Mouse (Mus musculus) forebrain, embryonic 14.5 days (tissue): ENCODE measurements around the gene Zdhhc16. TPM values are rescaled to one million over a fixed set of nuclear protein-coding genes. Genes with fewer than 3 reads are reported as not detected.

Source experiments
- ATAC-seq: fragments of 200-750 bp; cut with Nextera tagmentation; 2 replicates; pipeline ENCODE4 v1.8.0; 2017; ENCODE audit warnings: mild to moderate bottlenecking, moderate library complexity
- DNase-seq: peaks from one replicate; pipeline ENCODE4 v3.0.0-alpha.2; 2015; ENCODE audit warnings: low spot score
- H3K27ac ChIP-seq: fragments of 300-500 bp; sonication (generic); 2 replicates; pipeline ENCODE4 v1.5.1; 2014; ENCODE audit warnings: low read depth, mild to moderate bottlenecking, control low read depth, low read length, moderate library complexity
- H3K27me3 ChIP-seq: fragments of 300-500 bp; sonication (generic); replicated peaks from 2 replicates; pipeline ENCODE4 v1.6.1; 2014; ENCODE audit warnings: low read length, control low read depth, mixed read lengths; ENCODE audit not compliant: control insufficient read depth, insufficient read depth
- H3K36me3 ChIP-seq: fragments of 300-500 bp; sonication (generic); 2 replicates; pipeline ENCODE4 v1.6.1; 2014; ENCODE audit warnings: low read length, control low read depth; ENCODE audit not compliant: control insufficient read depth, insufficient read depth
- H3K4me1 ChIP-seq: fragments of 300-500 bp; sonication (generic); 2 replicates; pipeline ENCODE4 v1.6.1; 2014; ENCODE audit warnings: antibody characterized with exemption, low read length, control low read depth; ENCODE audit not compliant: control insufficient read depth, insufficient read depth
- H3K4me2 ChIP-seq: fragments of 300-500 bp; sonication (generic); 2 replicates; pipeline ENCODE4 v1.6.1; 2014; ENCODE audit warnings: mild to moderate bottlenecking, control low read depth, low read length
- H3K4me3 ChIP-seq: fragments of 300-500 bp; sonication (generic); 2 replicates; pipeline ENCODE4 v1.5.1; 2014; ENCODE audit warnings: low read depth, low read length, control low read depth
- H3K9ac ChIP-seq: fragments of 300-500 bp; sonication (generic); 2 replicates; pipeline ENCODE4 v1.6.1; 2014; ENCODE audit warnings: mild to moderate bottlenecking, low read length, control low read depth, moderate library complexity
- H3K9me3 ChIP-seq: fragments of 300-500 bp; sonication (generic); replicated peaks from 2 replicates; pipeline ENCODE4 v1.6.1; 2016; ENCODE audit warnings: low read length, control low read depth, mixed read lengths; ENCODE audit not compliant: control insufficient read depth
- WGBS: fragments of 180-500 bp; shearing (Covaris S2); extraction: QIAGEN DNeasy Blood & Tissue Kit; methylation state at CpG from one replicate; pipeline ENCODE4 v1.1.7; 2014; 5-methylcytosine and 5-hydroxymethylcytosine counted together
- polyA plus RNA-seq: library from polyadenylated mRNA; unstranded; fragments of >200 nt; fragmentation: Nextera tagmentation; extraction: Ambion mirVana; gene quantifications from 2 replicates; pipeline ENCODE4 v1.2.1, GENCODE M21; 2014

Gene Zdhhc16
- polyA plus RNA-seq, 1 experiment from 2014 or later: 83.7 TPM

- H3K4me3 ChIP-seq: peak within 1 kb of the TSS; percentile 81
- peak within 1 kb of the TSS; percentile 72 for H3K27ac ChIP-seq
- peaks cover 7% of the 10 kb centered on the region; the same call in 1 of the 2 replicates for H3K4me1 ChIP-seq
- DNase-seq (peak; percentile 100), ATAC-seq (peak; percentile 96)
- peak within 1 kb of the TSS; percentile 82 for H3K9ac ChIP-seq
- WGBS: under 1% methylated on average over 65 of the region's 68 CpGs
- 0 out of 2 replicates have a peak, but pooled peaks cover 11% of the 10 kb centered on the region for H3K27me3 ChIP-seq
- no peaks in the 10 kb centered on the region for H3K36me3 ChIP-seq
- H3K4me2 ChIP-seq: peak within 1 kb of the TSS; percentile 100
- no peaks in the 10 kb centered on the region for H3K9me3 ChIP-seq
Measured at GRCm38 (mm10) chr19:41980819-41981594, 47.7 kb downstream of the Zdhhc16 start, which contains the start of gene Mms19. Gene Mms19, minus strand, starts transcription at chr19:41981157.

GRCm38 (mm10) chr19:41981595-41981927 lies 48.3 kb downstream of the Zdhhc16 start, which contains the start of gene Ubtd1:
Gene Ubtd1, plus strand, starts transcription at chr19:41981763.
- peak within 1 kb of the TSS; percentile 72 for H3K27ac ChIP-seq
- no peaks in the 10 kb centered on the region for H3K36me3 ChIP-seq
- 0 out of 2 replicates have a peak, but pooled peaks cover 11% of the 10 kb centered on the region for H3K27me3 ChIP-seq
- H3K4me1 ChIP-seq: peaks cover 7% of the 10 kb centered on the region; the same call in 1 of the 2 replicates
- H3K9me3 ChIP-seq: no peaks in the 10 kb centered on the region
- ATAC-seq: no peak
- H3K4me2 ChIP-seq: peak within 1 kb of the TSS; percentile 100
- WGBS: under 1% methylated on average over 26 of the region's 33 CpGs
- peak within 1 kb of the TSS; percentile 81 for H3K4me3 ChIP-seq
- peak within 1 kb of the TSS; percentile 82 for H3K9ac ChIP-seq
- no peak for DNase-seq

- Histone ChIP-seq H3K4me2 (peak overlapping the region; percentile 100), H3K27me3 (0 out of 2 replicates have a peak, but pooled peaks cover 11% of the 10 kb centered on the region), H3K4me1 (peaks cover 7% of the 10 kb centered on the region; the same call in 1 of the 2 replicates), H3K36me3 (no peaks in the 10 kb centered on the region), H3K4me3 (peak overlapping the region; percentile 81), H3K9ac (peak overlapping the region; percentile 72), H3K9me3 (no peaks in the 10 kb centered on the region), H3K27ac (peak overlapping the region; percentile 9; the same call in 1 of the 2 replicates)
- DNase-seq: peak; percentile 31
- no peak for ATAC-seq
- under 1% methylated on average over 68 of the region's 74 CpGs for WGBS
Measured at GRCm38 (mm10) chr19:41981931-41982790, 48.9 kb downstream of the Zdhhc16 start.

GRCm38 (mm10) chr19:41982791-41983150 lies 49.5 kb downstream of the Zdhhc16 start:
- DNase-seq: no peak
- H3K4me3 ChIP-seq: peak overlapping the region; percentile 81
- ATAC-seq: no peak
- WGBS: 3% methylated on average over 4 of the region's 4 CpGs
- peak overlapping the region; percentile 72 for H3K9ac ChIP-seq
- H3K27me3 ChIP-seq: 0 out of 2 replicates have a peak, but pooled peaks cover 11% of the 10 kb centered on the region
- H3K4me1 ChIP-seq: peaks cover 7% of the 10 kb centered on the region; the same call in 1 of the 2 replicates
- H3K4me2 ChIP-seq: peak overlapping the region; percentile 100
- H3K9me3 ChIP-seq: no peaks in the 10 kb centered on the region
- no peak overlapping the region for H3K27ac ChIP-seq
- no peaks in the 10 kb centered on the region for H3K36me3 ChIP-seq

GRCm38 (mm10) chr19:41985994-41986393 lies 52.7 kb downstream of the Zdhhc16 start:
- Histone ChIP-seq H3K36me3 (no peaks in the 10 kb centered on the region), H3K4me1 (peaks cover 4% of the 10 kb centered on the region; the same call in 1 of the 2 replicates), H3K9ac (no peak overlapping the region), H3K27ac (no peak overlapping the region), H3K4me3 (no peak overlapping the region), H3K9me3 (no peaks in the 10 kb centered on the region), H3K4me2 (no peak overlapping the region), H3K27me3 (0 out of 2 replicates have a peak, but pooled peaks cover 11% of the 10 kb centered on the region)
- 90% methylated on average over 5 of the region's 5 CpGs for WGBS
- ATAC-seq (no peak), DNase-seq (no peak)

GRCm38 (mm10) chr19:41987206-41987605 lies 53.9 kb downstream of the Zdhhc16 start:
- Histone ChIP-seq H3K9ac (no peak overlapping the region), H3K4me1 (peaks cover 4% of the 10 kb centered on the region; the same call in 1 of the 2 replicates), H3K9me3 (no peaks in the 10 kb centered on the region), H3K36me3 (no peaks in the 10 kb centered on the region), H3K4me3 (no peak overlapping the region), H3K4me2 (no peak overlapping the region), H3K27ac (no peak overlapping the region), H3K27me3 (0 out of 2 replicates have a peak, but pooled peaks cover 6% of the 10 kb centered on the region)
- 87% methylated on average over 4 of the region's 4 CpGs for WGBS
- no peak for ATAC-seq
- DNase-seq: no peak

GRCm38 (mm10) chr19:41989810-41990209 lies 56.5 kb downstream of the Zdhhc16 start:
- no peak for DNase-seq
- no peaks in the 10 kb centered on the region for H3K36me3 ChIP-seq
- WGBS: 87% methylated on average over 6 of the region's 6 CpGs
- H3K4me3 ChIP-seq: no peak overlapping the region
- no peaks in the 10 kb centered on the region for H3K9me3 ChIP-seq
- no peaks in the 10 kb centered on the region for H3K4me1 ChIP-seq
- ATAC-seq: no peak
- H3K27ac ChIP-seq: no peak overlapping the region
- H3K4me2 ChIP-seq: no peak overlapping the region
- no peaks in the 10 kb centered on the region for H3K27me3 ChIP-seq
- no peak overlapping the region for H3K9ac ChIP-seq

- 21% methylated on average over 6 of the region's 6 CpGs for WGBS
- Histone ChIP-seq H3K9ac (no peak overlapping the region), H3K4me2 (no peak overlapping the region), H3K36me3 (no peaks in the 10 kb centered on the region), H3K4me3 (no peak overlapping the region), H3K4me1 (no peaks in the 10 kb centered on the region), H3K27ac (no peak overlapping the region), H3K9me3 (no peaks in the 10 kb centered on the region), H3K27me3 (no peaks in the 10 kb centered on the region)
- ATAC-seq: no peak
- DNase-seq: peak; percentile 34
Measured at GRCm38 (mm10) chr19:41991926-41992477, 58.7 kb downstream of the Zdhhc16 start.
